Mouse (Mus musculus): ENCODE measurements at regions not wholly inside any gene's neighbourhood (a gene's known extent, or its start where the extent isn't known, plus 50 kb on each side); places are given as distances from the start of the nearest gene placed in this dataset.
A peak's percentile ranks its signal among the peaks of the same experiment; 100 is the strongest.

- H3K4me1 ChIP-seq (replicated peaks; ENCODE audit: control insufficient read depth, insufficient read depth, low read length): no peaks in the 10 kb centered on the region
- DNase-seq (ENCODE audit: low spot score): no peak
- no peak overlapping the region for H3K27ac ChIP-seq (ENCODE audit: low read depth, low read length)
- H3K27me3 ChIP-seq (ENCODE audit: control insufficient read depth, insufficient read depth, low read length): no peaks in the 10 kb centered on the region
- no peaks in the 10 kb centered on the region for H3K36me3 ChIP-seq (ENCODE audit: control insufficient read depth, insufficient read depth, low read length)
- ATAC-seq (replicated peaks; ENCODE audit: low FRiP score): no peak
- H3K4me2 ChIP-seq (ENCODE audit: low read depth, low read length, severe bottlenecking): no peak overlapping the region
- WGBS: 89% methylated on average over 2 of the region's 2 CpGs
- no peak overlapping the region for H3K4me3 ChIP-seq (ENCODE audit: low read depth, low read length)
- H3K9ac ChIP-seq (ENCODE audit: low read length): no peak overlapping the region
- no peaks in the 10 kb centered on the region for H3K9me3 ChIP-seq (ENCODE audit: control insufficient read depth, low read length)
These were observed 173.5 kb upstream of the Aga start for GRCm38 (mm10) chr8:53338006-53338405.

- peak; percentile 74 for ATAC-seq (replicated peaks; ENCODE audit: low FRiP score)
- no peaks in the 10 kb centered on the region for H3K9me3 ChIP-seq (ENCODE audit: control insufficient read depth, low read length)
- no peak for DNase-seq (ENCODE audit: low spot score)
- H3K4me1 ChIP-seq (replicated peaks; ENCODE audit: control insufficient read depth, insufficient read depth, low read length): no peaks in the 10 kb centered on the region
- no peaks in the 10 kb centered on the region for H3K27me3 ChIP-seq (ENCODE audit: control insufficient read depth, insufficient read depth, low read length)
- H3K4me2 ChIP-seq (ENCODE audit: low read depth, low read length, severe bottlenecking): no peak overlapping the region
- no peak overlapping the region for H3K27ac ChIP-seq (ENCODE audit: low read depth, low read length)
- WGBS: 50% methylated on average over 2 of the region's 2 CpGs
- H3K36me3 ChIP-seq (ENCODE audit: control insufficient read depth, insufficient read depth, low read length): no peaks in the 10 kb centered on the region
- no peak overlapping the region for H3K4me3 ChIP-seq (ENCODE audit: low read depth, low read length)
- no peak overlapping the region for H3K9ac ChIP-seq (ENCODE audit: low read length)
These were observed 142.9 kb upstream of the Aga start for GRCm38 (mm10) chr8:53368640-53369039.

- ATAC-seq (replicated peaks; ENCODE audit: low FRiP score) (no peak), DNase-seq (ENCODE audit: low spot score) (no peak)
- WGBS: 70% methylated on average over 5 of the region's 5 CpGs
These were observed 138.1 kb upstream of the Aga start for GRCm38 (mm10) chr8:53373401-53373800.

DNA sequence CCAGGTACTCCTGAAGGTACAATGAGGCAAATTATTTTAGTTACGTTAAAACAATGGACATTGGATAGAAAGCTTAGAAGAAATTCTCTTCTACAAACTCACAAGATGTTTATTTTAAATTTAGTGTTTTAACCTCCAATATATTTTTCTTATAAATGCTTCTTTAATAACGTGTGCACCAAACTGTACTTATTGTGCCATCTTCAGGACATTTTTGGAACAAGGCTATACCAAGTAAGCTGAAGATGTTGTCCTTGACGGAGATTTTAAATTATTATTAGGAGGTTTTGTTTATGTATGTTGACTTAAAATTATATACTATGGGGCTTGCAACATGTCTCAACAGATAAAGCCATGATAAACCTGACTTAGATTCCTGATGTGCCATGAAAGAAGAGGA lies 99.4 kb upstream of the Aga start:
- Histone ChIP-seq H3K4me3 (ENCODE audit: low read depth, low read length) (no peak overlapping the region), H3K9me3 (ENCODE audit: control insufficient read depth, low read length) (no peaks in the 10 kb centered on the region), H3K4me2 (ENCODE audit: low read depth, low read length, severe bottlenecking) (no peak overlapping the region), H3K9ac (ENCODE audit: low read length) (no peak overlapping the region), H3K4me1 (replicated peaks; ENCODE audit: control insufficient read depth, insufficient read depth, low read length) (no peaks in the 10 kb centered on the region), H3K27me3 (ENCODE audit: control insufficient read depth, insufficient read depth, low read length) (no peaks in the 10 kb centered on the region), H3K36me3 (ENCODE audit: control insufficient read depth, insufficient read depth, low read length) (no peaks in the 10 kb centered on the region), H3K27ac (ENCODE audit: low read depth, low read length) (no peak overlapping the region)
- WGBS: 84% methylated on average over 3 of the region's 3 CpGs
- ATAC-seq (replicated peaks; ENCODE audit: low FRiP score) (no peak), DNase-seq (ENCODE audit: low spot score) (no peak)

More at GRCm38 (mm10) chr8:53373401-53373800, 138.1 kb upstream of the Aga start:
- Histone ChIP-seq H3K36me3 (ENCODE audit: control insufficient read depth, insufficient read depth, low read length) (no peaks in the 10 kb centered on the region), H3K27me3 (ENCODE audit: control insufficient read depth, insufficient read depth, low read length) (no peaks in the 10 kb centered on the region), H3K27ac (ENCODE audit: low read depth, low read length) (no peak overlapping the region), H3K4me1 (replicated peaks; ENCODE audit: control insufficient read depth, insufficient read depth, low read length) (no peaks in the 10 kb centered on the region), H3K9ac (ENCODE audit: low read length) (no peak overlapping the region), H3K4me3 (ENCODE audit: low read depth, low read length) (no peak overlapping the region), H3K4me2 (ENCODE audit: low read depth, low read length, severe bottlenecking) (no peak overlapping the region), H3K9me3 (ENCODE audit: control insufficient read depth, low read length) (no peaks in the 10 kb centered on the region)

GRCm38 (mm10) chr8:53434184-53434583 lies 77.3 kb upstream of the Aga start:
- no peaks in the 10 kb centered on the region for H3K27me3 ChIP-seq (ENCODE audit: control insufficient read depth, insufficient read depth, low read length)
- DNase-seq (ENCODE audit: low spot score): no peak
- H3K27ac ChIP-seq (ENCODE audit: low read depth, low read length): no peak overlapping the region
- no peak overlapping the region for H3K4me2 ChIP-seq (ENCODE audit: low read depth, low read length, severe bottlenecking)
- no peak overlapping the region for H3K4me3 ChIP-seq (ENCODE audit: low read depth, low read length)
- no peaks in the 10 kb centered on the region for H3K9me3 ChIP-seq (ENCODE audit: control insufficient read depth, low read length)
- H3K4me1 ChIP-seq (replicated peaks; ENCODE audit: control insufficient read depth, insufficient read depth, low read length): no peaks in the 10 kb centered on the region
- H3K9ac ChIP-seq (ENCODE audit: low read length): no peak overlapping the region
- H3K36me3 ChIP-seq (ENCODE audit: control insufficient read depth, insufficient read depth, low read length): no peaks in the 10 kb centered on the region
- ATAC-seq (replicated peaks; ENCODE audit: low FRiP score): no peak

GRCm38 (mm10) chr8:53435721-53436120 lies 75.8 kb upstream of the Aga start:
- DNase-seq (ENCODE audit: low spot score) (no peak), ATAC-seq (replicated peaks; ENCODE audit: low FRiP score) (no peak)
- WGBS: 95% methylated on average over 4 of the region's 4 CpGs
- no peaks in the 10 kb centered on the region for H3K4me1 ChIP-seq (replicated peaks; ENCODE audit: control insufficient read depth, insufficient read depth, low read length)
- H3K4me2 ChIP-seq (ENCODE audit: low read depth, low read length, severe bottlenecking): no peak overlapping the region
- H3K27ac ChIP-seq (ENCODE audit: low read depth, low read length): no peak overlapping the region
- no peaks in the 10 kb centered on the region for H3K36me3 ChIP-seq (ENCODE audit: control insufficient read depth, insufficient read depth, low read length)
- H3K27me3 ChIP-seq (ENCODE audit: control insufficient read depth, insufficient read depth, low read length): no peaks in the 10 kb centered on the region
- H3K9ac ChIP-seq (ENCODE audit: low read length): no peak overlapping the region
- no peak overlapping the region for H3K4me3 ChIP-seq (ENCODE audit: low read depth, low read length)
- no peaks in the 10 kb centered on the region for H3K9me3 ChIP-seq (ENCODE audit: control insufficient read depth, low read length)

- H3K4me1 ChIP-seq (replicated peaks; ENCODE audit: control insufficient read depth, insufficient read depth, low read length): no peaks in the 10 kb centered on the region
- H3K27ac ChIP-seq (ENCODE audit: low read depth, low read length): no peak overlapping the region
- H3K27me3 ChIP-seq (ENCODE audit: control insufficient read depth, insufficient read depth, low read length): no peaks in the 10 kb centered on the region
- ATAC-seq (replicated peaks; ENCODE audit: low FRiP score) (no peak), DNase-seq (ENCODE audit: low spot score) (no peak)
- whole genome bisulfite sequencing: 70% methylated on average over 8 of the region's 8 CpGs
- H3K9me3 ChIP-seq (ENCODE audit: control insufficient read depth, low read length): no peaks in the 10 kb centered on the region
- no peak overlapping the region for H3K4me2 ChIP-seq (ENCODE audit: low read depth, low read length, severe bottlenecking)
- H3K36me3 ChIP-seq (ENCODE audit: control insufficient read depth, insufficient read depth, low read length): no peaks in the 10 kb centered on the region
- H3K4me3 ChIP-seq (ENCODE audit: low read depth, low read length): no peak overlapping the region
- no peak overlapping the region for H3K9ac ChIP-seq (ENCODE audit: low read length)
These were observed 64.7 kb upstream of the Aga start for GRCm38 (mm10) chr8:53446748-53447355.
